Mouse (Mus musculus) left cerebral cortex, adult 9 months (tissue): ENCODE results near the gene Immp2l.

Experiments
- DNase-seq, 2 experiments: peaks; one replicate each; pipeline ENCODE4 v3.0.0; 2022; ENCODE audit warnings: low spot score in 2 of 2

The Immp2l gene

DNA sequence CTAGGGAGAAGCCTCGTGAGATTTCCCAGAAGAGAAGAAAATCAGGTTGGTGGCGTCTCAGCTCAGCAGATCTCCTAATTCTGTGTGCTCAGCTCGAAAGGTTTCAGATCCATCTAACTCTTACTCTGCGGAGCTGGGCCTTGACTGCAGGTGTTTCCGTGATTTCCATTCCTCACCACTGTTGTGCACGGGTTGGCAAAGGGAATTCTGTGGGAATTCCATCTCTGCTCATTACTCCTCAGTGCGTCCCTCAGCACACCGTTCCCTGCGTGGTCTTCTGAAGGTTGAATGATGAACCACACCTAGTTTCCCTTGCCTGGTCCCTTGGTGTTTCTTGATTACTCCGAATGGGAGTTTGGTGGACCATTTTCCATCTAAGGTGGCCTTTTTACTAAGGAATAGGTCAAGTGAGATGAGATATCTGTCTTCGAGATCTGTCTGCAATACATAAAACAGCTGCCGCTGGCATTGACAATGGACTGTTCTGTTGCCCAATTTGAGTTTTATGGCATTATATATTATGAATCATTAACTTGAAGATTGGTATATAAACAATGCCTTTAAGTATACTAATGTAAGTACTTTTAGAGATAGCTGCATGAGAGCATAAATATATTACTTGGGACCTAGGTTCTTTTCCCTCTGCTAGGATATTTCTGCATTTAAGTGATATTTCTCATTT, 23.3 kb downstream of the Immp2l start:
- DNase-seq = no peak

- no peak for DNase-seq
These were observed 27.1 kb downstream of the Immp2l start for GRCm38 (mm10) chr12:41050945-41051344.

GRCm38 (mm10) chr12:41052897-41053296, 29.0 kb downstream of the Immp2l start:
- no peak for DNase-seq

DNA sequence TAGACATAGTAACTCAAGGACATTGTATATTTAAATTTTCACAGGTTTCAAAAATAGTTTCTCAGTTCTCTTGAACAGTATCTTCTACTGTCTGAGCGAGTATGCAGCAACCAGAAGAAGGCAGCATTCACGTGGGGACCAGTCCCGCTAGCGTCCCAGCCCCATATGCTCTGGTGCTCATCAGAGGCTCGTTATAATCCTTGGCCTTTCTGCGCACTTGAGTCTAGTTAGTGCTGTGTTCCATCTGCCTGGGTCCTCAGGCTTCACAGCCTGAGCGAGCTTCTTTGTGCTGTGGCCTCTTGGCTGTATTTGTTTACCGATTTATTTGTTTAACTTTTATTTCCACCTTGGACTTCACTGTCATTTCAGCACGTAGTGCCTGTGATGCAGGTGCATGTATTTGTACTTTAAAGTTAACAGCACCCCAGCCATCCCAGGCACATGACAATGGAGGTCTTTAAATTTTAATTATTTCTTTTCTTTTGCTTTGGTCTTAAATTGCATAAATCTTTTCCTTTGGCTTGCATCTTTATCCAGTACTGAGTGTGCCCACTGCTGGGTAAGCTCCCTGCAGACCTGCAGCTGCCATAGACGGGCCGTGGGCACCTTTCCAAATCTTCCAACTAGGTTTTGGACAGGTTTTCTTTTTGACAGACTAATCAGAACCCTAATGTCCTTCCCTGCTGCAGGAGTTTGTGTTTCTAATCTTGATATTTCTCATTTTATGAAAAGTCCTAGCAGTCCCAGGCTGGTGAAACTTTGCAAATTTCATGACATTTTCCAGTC, 30.3 kb downstream of the Immp2l start:
- no peak for DNase-seq

GRCm38 (mm10) chr12:41055941-41056340, 32.1 kb downstream of the Immp2l start:
- no peak for DNase-seq

GRCm38 (mm10) chr12:41063281-41063680, 39.4 kb downstream of the Immp2l start:
- DNase-seq = no peak

- DNase-seq = no peak
These were observed 58.0 kb downstream of the Immp2l start for GRCm38 (mm10) chr12:41081843-41082242.

- no peak for DNase-seq
These were observed 60.6 kb downstream of the Immp2l start for GRCm38 (mm10) chr12:41084370-41085089.

GRCm38 (mm10) chr12:41089931-41090366, 66.1 kb downstream of the Immp2l start:
- peak; percentile 23 to 30 for DNase-seq

DNA sequence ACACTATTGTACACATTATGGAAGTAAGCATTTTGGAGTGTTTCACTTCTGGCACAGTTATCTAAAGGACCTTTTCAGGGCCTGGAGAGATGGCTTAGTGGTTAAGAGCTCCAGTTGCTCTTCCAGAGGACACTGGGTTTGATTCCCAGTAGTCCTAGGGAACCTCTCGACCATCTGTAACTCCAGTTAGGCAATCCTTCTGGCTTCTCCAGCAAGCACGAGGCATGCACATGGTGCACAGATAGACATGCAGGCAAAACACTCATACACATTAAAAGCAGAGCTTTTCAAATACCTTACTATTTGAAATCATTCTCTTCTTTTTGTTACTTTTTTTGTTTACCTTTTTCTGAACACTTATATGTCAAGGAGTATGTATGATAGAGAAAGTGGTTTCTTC, 66.9 kb downstream of the Immp2l start:
- no peak for DNase-seq

- DNase-seq = no peak
These were observed 67.4 kb downstream of the Immp2l start for GRCm38 (mm10) chr12:41091316-41091715.

- no peak for DNase-seq
These were observed 72.2 kb downstream of the Immp2l start for GRCm38 (mm10) chr12:41096045-41096444.

GRCm38 (mm10) chr12:41097406-41097805, 73.5 kb downstream of the Immp2l start:
- peak in 1 of 2 experiments; percentile 8 for DNase-seq

GRCm38 (mm10) chr12:41109011-41109410, 85.1 kb downstream of the Immp2l start:
- no peak for DNase-seq

DNA sequence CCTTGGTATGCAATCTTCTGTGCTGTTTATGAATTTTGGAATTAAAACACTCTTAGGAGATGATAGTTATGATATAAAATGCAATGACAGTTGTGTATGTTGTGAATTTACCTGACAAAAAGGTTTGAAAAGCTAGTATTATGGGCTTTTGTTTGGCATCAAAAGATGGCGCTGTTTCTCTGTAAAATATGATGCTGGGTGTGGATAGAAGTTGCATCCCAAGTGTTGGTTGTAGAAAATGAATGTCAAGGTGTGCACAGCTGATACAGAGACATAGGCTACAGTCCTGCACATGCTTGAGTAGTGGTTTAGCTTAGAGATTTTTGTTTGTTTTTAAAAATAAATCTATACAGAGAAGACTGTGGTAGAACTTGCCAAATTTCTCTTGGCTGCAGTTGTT, 87.6 kb downstream of the Immp2l start:
- peak in 1 of 2 experiments; percentile 60 for DNase-seq

- no peak for DNase-seq
These were observed 88.2 kb downstream of the Immp2l start for GRCm38 (mm10) chr12:41112137-41112536.

DNA sequence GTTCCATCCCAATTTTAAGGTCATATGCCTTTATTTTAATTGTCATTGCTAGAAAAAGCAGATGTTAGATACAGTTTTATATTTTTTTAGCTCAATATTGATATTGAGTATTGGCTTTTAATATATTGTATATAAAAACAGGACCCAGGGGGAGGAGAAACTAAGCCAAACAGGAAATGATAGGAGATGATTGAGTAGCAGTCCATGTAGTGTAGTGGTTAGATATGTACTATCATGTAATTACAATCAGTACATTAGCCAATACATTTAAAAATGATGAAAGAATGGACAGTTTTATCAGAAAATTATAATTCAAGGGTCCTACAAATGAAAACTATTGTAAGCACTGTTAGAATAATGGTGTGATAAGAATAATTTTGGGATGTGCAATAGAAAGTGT, 94.5 kb downstream of the Immp2l start:
- DNase-seq = no peak

DNA sequence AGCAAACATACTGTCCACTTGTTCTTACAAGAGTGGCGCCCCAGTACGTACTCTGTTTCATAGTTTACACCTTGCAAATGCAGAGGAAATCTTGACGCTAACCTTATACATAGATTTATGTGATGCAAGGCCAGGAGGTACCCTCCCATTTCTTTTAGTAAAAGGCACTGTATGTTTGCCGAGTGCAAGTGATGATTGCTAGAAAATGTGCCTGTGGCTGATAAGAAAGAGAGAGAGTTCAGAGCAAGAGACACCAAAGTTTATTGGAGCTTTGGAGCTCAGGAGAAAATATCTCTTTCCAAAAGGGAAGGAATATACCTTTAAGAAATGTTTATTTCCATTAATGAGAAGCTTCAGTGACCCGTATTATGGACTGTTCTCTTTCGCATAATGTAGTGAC, 95.8 kb downstream of the Immp2l start:
- DNase-seq = no peak

DNA sequence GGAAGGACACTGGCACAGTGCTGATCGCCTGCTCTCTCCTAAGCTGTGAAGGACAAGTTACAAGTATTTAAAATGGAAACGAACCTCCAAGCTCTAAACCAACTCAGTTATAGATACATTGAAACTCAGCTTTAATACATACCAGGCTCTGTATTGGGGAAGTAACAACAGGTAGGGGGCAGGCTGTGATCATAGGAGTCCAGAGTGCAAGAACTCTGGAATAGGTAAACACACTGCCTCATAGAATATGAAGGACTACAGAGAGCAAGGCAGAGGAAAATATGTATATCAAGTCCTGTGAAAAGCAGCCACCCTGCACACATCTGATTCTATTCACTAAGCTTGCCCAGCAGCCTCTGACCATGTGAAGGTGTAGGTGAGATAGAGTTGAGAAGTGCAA, 99.3 kb downstream of the Immp2l start:
- no peak for DNase-seq

DNA sequence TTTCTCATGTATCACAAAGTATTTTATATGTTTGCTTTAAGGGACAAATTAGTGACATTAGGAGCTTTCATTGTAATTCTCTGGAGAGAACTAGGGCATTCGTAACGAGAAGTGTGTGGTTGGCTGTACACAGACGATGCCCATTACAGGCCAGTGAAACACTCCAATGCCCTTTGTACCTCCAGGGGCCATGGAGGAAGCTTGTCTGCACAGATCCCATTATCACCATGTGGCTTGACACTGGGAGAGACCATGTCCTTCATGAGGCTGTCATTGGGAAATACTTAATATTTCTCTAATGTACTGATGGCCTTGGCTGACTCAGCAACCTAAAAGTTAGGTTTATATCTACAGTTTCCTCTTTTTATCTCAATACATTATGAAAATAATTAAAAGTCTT, 111.0 kb downstream of the Immp2l start:
- no peak for DNase-seq

DNA sequence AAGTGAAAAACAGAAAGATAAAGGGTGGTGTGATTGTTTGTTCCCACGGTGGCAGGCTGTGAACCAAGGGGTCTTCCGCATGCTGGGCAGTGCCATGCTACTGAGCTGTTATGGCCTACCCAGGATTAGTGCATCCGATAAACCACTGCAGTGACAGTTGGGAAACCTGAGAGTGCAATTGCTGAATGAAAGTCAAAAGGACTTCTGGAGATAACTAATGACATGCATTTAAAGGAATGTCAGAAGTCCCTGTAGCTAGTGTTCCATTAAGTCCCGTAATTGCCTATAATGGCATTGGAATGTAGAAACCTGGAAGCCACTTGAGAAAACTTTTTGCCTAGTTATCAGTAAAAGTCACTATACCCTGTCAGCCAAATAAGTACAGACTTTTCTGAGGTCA, 135.7 kb downstream of the Immp2l start:
- DNase-seq = no peak

GRCm38 (mm10) chr12:41167802-41168201, 143.9 kb downstream of the Immp2l start:
- no peak for DNase-seq

DNA sequence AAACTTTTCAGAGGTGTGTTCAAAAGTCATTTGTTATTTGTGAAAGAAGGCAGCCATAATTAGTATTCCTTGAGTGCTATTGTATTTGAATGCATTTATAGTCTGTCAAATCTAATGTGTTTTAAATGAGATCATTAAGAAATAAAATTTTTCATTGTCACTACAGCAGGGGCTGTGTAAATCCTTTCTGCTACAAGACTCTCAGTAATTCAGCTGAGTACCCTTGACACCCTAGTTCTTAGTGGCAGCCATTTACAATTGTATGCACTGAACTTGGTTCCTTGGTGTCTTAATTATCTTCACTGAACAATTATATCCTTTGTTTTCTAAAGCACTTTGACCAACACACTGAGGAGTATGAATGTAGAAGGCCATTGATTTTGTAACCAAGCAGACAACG, 146.2 kb downstream of the Immp2l start:
- no peak for DNase-seq
